Mouse (Mus musculus) T-cell, adult 2 months (primary cell): ENCODE data around the gene Kcnk18.
A peak's percentile ranks its signal among the peaks of the same experiment; 100 is the strongest.

Source experiments
- DNase-seq: peaks from one replicate; pipeline ENCODE4 v3.0.0; 2022; ENCODE audit warnings: low spot score

Gene Kcnk18

GRCm38 (mm10) chr19:59228376-59228775, 9.4 kb downstream of the Kcnk18 start:
- DNase-seq: no peak

GRCm38 (mm10) chr19:59232786-59233185, 13.8 kb downstream of the Kcnk18 start:
- no peak for DNase-seq

- DNase-seq: no peak
These were observed 16.0 kb downstream of the Kcnk18 start for GRCm38 (mm10) chr19:59235001-59235400.

GRCm38 (mm10) chr19:59236046-59236445, 17.0 kb downstream of the Kcnk18 start:
- DNase-seq: no peak

- no peak for DNase-seq
These were observed 19.6 kb downstream of the Kcnk18 start for GRCm38 (mm10) chr19:59238630-59239029.

GRCm38 (mm10) chr19:59239124-59239817, 20.3 kb downstream of the Kcnk18 start:
- DNase-seq: peak; percentile 76

DNA sequence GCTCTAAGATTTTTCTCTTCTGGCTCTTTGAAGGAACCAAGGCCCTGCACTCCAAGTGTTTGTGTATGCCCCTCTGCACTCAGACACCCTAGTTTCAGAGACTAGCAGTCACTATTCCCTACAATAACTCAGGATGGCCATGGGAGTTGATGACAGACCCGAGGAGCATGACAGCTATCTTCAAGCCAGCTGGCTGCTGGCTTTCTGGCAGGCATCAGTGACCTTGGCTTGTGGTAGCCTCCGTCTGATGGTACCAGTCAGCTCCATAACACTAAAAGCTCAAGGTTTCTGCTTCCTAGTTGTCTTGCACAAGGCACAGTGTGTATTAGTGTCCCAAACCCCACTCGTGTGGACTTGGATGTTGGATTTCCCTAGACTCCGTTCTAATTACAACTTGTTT, 23.0 kb downstream of the Kcnk18 start:
- DNase-seq: no peak

DNA sequence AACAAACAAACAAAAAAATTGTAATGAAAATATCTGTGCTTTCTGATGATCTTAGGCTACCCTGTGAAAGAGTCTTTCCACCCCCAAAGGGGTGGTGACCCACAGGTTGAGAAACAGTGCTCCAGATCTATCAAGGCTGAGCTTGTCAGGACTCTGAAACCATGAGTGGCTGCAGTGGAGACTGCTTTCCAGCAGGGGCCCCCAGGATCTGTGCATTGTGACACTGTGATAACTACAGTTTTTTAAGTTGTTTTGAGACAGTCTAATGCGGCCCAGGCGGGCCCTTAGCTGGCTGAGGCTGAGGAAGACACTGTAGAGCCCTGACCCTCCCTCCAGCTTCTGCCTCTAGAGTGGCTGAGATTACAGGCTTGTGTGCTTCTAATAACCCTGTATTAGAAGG, 24.0 kb downstream of the Kcnk18 start:
- no peak for DNase-seq

DNA sequence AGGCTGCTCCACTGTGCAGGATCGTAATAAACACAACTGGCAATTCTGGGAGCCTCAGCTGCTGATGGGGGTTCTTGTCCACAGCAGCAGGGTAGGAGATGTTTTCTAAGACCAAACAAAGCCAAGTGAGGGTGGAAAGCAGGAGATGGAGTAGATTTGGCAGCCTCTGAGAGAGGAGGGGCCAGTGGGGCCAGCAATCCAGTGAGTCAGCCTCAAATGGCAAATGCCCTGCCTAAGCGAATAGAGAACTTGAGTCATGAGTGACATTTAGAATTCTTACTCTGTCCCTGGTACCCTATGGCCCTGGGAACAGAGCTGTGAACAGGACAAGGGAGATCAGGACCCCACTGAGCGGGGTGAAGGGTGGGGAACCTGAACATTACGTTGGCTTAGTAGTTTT, 29.1 kb downstream of the Kcnk18 start:
- DNase-seq: no peak

GRCm38 (mm10) chr19:59248553-59249286, 29.7 kb downstream of the Kcnk18 start:
- DNase-seq: peak; percentile 35

DNA sequence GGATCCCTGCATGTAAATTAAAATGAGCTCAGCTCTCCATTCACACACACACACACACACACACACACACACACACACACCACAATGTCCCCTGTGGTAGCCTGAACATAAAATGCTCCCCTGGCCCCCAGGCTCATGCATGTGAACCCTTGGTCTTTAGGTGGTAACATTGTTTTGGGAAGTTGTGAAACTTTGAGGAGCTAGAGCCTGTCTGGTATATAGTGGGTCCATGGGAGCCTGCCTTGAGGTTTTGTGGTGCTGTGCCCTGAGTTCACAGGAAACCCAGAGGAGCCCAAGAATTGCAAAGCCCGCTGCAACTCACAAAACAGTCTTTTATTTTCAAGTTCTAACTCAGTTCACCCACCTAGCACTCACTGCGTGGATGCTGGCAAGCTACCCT, 33.6 kb downstream of the Kcnk18 start:
- no peak for DNase-seq

- no peak for DNase-seq
These were observed 40.6 kb downstream of the Kcnk18 start for GRCm38 (mm10) chr19:59259633-59260032.

GRCm38 (mm10) chr19:59260718-59261442, 41.9 kb downstream of the Kcnk18 start, which contains the start of gene Slc18a2:
TSS of gene Slc18a2 (plus strand) at chr19:59260896.
- DNase-seq: no peak

GRCm38 (mm10) chr19:59261604-59262003, 42.6 kb downstream of the Kcnk18 start:
- no peak for DNase-seq

GRCm38 (mm10) chr19:59263171-59263570, 44.2 kb downstream of the Kcnk18 start:
- DNase-seq: no peak

DNA sequence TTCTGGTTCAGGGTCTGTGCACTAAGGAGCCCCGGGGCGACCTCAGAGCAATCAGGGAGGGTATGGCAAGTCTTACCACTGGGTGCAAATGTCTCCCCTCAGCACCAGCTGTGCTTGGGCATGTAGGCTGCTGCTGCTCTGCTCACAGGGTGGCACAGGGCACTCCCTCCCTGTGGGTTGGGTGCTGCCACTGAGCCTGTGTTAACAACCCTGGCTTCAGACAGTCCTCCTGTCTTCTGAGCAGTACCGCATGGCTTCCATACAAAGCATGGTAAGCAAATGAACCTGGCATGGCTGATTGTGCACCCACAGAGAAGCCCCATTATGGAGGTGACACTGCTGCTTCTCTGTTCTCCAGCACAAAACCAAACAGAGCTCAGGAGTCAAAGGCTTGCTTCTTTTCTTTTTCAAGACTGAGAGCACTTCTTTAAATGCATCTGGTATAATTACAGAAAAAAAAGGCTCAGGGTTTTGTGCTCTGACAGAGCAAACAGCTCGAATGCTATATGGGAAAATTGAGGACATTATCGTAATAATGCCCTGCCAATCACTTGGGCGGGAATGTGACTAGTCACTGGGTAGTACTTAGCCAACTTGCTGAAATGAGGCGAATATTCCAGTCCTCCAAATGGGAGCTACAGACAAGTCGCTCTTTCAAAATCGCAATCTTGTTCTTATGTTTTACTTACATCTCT, 46.0 kb downstream of the Kcnk18 start:
- DNase-seq: no peak

DNA sequence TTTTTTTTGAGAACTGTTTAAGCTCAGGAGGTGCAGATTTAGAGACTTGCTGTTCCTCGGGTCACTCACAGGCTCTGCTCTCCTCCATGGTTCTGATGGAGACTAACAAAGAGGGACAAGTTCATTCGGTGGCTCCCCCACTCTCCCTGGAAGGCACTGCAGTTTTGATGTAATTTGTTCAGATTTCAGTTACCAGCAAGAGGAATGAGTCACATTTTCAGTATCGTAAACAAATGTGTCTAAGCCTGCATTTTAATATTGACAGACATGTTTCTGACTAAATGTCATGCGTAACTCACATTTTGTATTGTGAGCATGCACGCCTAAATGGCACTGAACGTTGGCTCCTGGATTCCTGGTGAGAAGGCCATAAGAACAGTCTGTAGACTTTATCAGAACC, 46.9 kb downstream of the Kcnk18 start:
- no peak for DNase-seq

GRCm38 (mm10) chr19:59267417-59267963, 48.5 kb downstream of the Kcnk18 start:
- DNase-seq: no peak

- no peak for DNase-seq
These were observed 54.2 kb downstream of the Kcnk18 start for GRCm38 (mm10) chr19:59273190-59273589.

DNA sequence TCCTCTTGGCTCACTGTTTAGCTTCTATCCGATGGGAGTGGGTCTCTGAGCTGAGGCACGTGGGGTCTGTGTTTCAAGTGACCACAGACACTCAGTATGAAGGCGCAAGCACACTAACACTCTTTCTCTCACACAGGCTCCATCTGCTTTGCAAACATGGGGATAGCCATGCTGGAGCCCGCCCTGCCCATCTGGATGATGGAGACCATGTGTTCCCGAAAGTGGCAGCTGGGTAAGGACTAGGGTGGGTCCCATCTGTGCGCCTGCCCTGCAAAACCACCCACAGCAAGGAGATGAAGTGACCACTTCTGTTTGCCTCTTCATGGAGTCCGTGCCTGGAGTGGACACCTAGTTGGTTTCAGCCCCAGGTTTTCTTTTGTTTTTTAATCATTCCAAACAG, 57.3 kb downstream of the Kcnk18 start:
- DNase-seq: no peak

DNA sequence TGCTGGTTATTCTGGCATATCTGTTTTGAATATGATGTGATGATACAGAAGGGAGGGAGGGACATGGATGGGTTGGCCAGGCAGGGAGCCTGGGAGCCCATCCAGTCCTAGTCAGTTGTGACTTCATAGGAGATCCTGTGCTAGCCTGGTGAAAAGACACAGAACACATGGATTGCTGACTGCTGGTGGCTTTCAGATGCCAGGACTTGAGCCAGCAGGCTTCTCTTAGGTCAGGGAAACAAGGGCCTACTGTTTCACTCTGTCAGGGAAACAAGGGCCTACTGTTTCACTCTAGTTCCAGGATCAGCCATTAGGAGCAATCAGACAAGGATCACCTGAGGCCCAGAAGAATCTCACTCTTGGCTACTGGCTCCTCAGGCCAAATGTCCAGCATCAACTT, 61.8 kb downstream of the Kcnk18 start:
- no peak for DNase-seq

DNA sequence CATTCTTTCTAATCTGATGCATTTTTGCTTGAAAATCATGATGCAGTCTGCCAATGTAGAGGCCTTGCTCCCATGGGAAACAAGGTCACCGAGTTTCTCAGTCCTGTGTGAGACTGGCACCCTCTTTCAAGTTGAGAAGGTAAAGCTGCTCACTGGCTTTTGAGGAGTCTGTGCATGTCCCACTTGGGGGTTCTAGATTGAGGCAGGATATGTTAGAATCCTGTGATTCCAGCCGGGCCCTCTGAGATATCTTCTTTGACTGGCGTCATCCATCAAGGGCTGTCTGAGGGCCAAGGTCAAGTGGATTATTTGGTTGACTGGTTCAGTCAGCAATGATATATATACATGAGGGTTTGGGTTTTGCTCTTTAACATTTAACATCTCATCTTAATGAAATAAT, 63.0 kb downstream of the Kcnk18 start:
- no peak for DNase-seq
